ENCODE assay signal across 19 mouse cellular contexts in the genomic region with DNA sequence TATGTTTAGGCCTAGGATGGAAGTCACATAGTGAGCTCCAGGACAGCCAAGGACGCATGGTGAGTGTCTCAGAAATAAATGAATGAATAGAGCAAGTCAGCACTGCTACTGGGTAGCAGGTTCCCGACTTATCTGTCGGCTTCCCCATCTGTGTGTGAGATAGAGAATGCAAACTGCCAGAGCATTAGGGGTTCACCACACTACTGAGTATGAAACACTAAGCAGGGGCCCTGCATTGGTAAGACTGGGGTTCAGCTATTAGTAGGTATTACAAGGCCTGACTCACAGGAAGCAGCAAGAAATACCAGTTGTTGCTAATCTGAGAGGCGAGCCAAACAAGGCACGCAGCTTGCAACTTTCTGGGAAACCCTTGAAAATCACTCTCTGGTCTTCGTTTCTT. TPM values are rescaled to one million over a fixed set of nuclear protein-coding genes. Genes with fewer than 3 reads are reported as not detected.
"Had no signal": no experiment of that assay in that cellular context is flagged by ENCODE, and none has a peak within 500 bp of the region (broad histone marks: within the 10 kb centered on the region; RNA-seq: fewer than 3 reads in every experiment).

No protein-coding gene starts in this region.

- H3K9ac ChIP-seq: limb, embryonic 13.5 days; liver, embryonic 15.5 days; midbrain, embryonic 13.5 days had no signal

- H3K9me3 ChIP-seq: limb, embryonic 13.5 days; liver, embryonic 15.5 days; midbrain, embryonic 13.5 days had no signal

- H3K36me3 ChIP-seq: limb, embryonic 13.5 days; liver, embryonic 15.5 days; midbrain, embryonic 13.5 days had no signal

- DNase-seq: kidney, adult 18-20 months; kidney, postnatal 10 days; kidney, postnatal 4 days; lung, adult 2 months; lung, postnatal 36 days; right cerebral cortex, postnatal 14 days; thymus, adult 18-20 months; thymus, postnatal 25 days had no signal

- H3K4me3 ChIP-seq: layer of hippocampus, adult 2 months; limb, embryonic 13.5 days; liver, embryonic 15.5 days; midbrain, embryonic 13.5 days had no signal

- H3K27ac ChIP-seq: layer of hippocampus, adult 2 months; limb, embryonic 13.5 days; liver, embryonic 15.5 days; midbrain, embryonic 13.5 days had no signal

- ATAC-seq: lung, postnatal 0 days; midbrain, embryonic 13.5 days had no signal

- H3K27me3 ChIP-seq: limb, embryonic 13.5 days; liver, embryonic 15.5 days had no signal

- H3K4me2 ChIP-seq: limb, embryonic 13.5 days; liver, embryonic 11.5 days; liver, embryonic 15.5 days; midbrain, embryonic 13.5 days had no signal

- H3K4me1 ChIP-seq: midbrain, embryonic 13.5 days had no signal

RNA-seq across cellular contexts. Expression of gene Il27, which starts 4.2 kb away (rescaled TPM):
- total RNA-seq: layer of hippocampus, adult 2 months; layer of hippocampus, postnatal 10 days; left cerebral cortex, postnatal 36 days; midbrain, postnatal 0 days had no signal
- polyA plus RNA-seq: kidney, embryonic 14.5 days; limb, embryonic 13.5 days; liver, embryonic 11.5 days; midbrain, embryonic 13.5 days; midbrain, postnatal 0 days; neural tube, embryonic 14.5 days had no signal

RNA-seq across cellular contexts. Expression of gene Apobr, which starts 14.2 kb away (rescaled TPM):
- total RNA-seq: midbrain, postnatal 0 days had no signal
